Mouse (Mus musculus) forebrain, embryonic 12.5 days (tissue): ENCODE results near the gene Slc28a1. TPM values are rescaled to one million over a fixed set of nuclear protein-coding genes. Genes with fewer than 3 reads are reported as not detected.
"Not testable (repeated sequence)": the region's sequence is repeated elsewhere in the genome, so short reads cannot be mapped to it uniquely, and the experiment has no call there.

Experiments
- ATAC-seq: fragments of 200-750 bp; cut with Nextera tagmentation; 2 replicates; pipeline ENCODE4 v1.8.0; 2017; ENCODE audit warnings: moderate TSS enrichment; ENCODE audit not compliant: low FRiP score
- H3K27ac ChIP-seq: fragments of 300-500 bp; sonication (generic); 2 replicates; pipeline ENCODE4 v1.5.1; 2016; ENCODE audit warnings: mild to moderate bottlenecking
- H3K27me3 ChIP-seq: fragments of 300-500 bp; sonication (generic); 2 replicates; pipeline ENCODE4 v1.6.1; 2016; ENCODE audit warnings: mild to moderate bottlenecking
- H3K36me3 ChIP-seq: fragments of 300-500 bp; sonication (generic); replicated peaks from 2 replicates; pipeline ENCODE4 v1.6.1; 2016; ENCODE audit warnings: mild to moderate bottlenecking
- H3K4me1 ChIP-seq: fragments of 300-500 bp; sonication (generic); 2 replicates; pipeline ENCODE4 v1.6.1; 2016
- H3K4me2 ChIP-seq: fragments of 300-500 bp; sonication (generic); 2 replicates; pipeline ENCODE4 v1.6.1; 2016; ENCODE audit warnings: mild to moderate bottlenecking, moderate library complexity
- H3K4me3 ChIP-seq: fragments of 300-500 bp; sonication (generic); replicated peaks from 2 replicates; pipeline ENCODE4 v1.5.1; 2016; ENCODE audit warnings: mild to moderate bottlenecking
- H3K9ac ChIP-seq: fragments of 300-500 bp; sonication (generic); 2 replicates; pipeline ENCODE4 v1.6.1; 2016; ENCODE audit warnings: mild to moderate bottlenecking
- H3K9me3 ChIP-seq: fragments of 300-500 bp; sonication (generic); 2 replicates; pipeline ENCODE4 v1.6.1; 2016
- WGBS: fragments of 180-500 bp; shearing (Covaris S2); methylation state at CpG from one replicate; pipeline ENCODE4 v1.1.7; 2016; 5-methylcytosine and 5-hydroxymethylcytosine counted together
- polyA plus RNA-seq: library from polyadenylated mRNA; unstranded; fragments of >200 nt; fragmentation: Nextera tagmentation; extraction: Ambion mirVana; gene quantifications from 2 replicates; pipeline ENCODE4 v1.2.1, GENCODE M21; 2016

Slc28a1 gene
- polyA plus RNA-seq, 1 experiment from 2014 or later: not detected

DNA sequence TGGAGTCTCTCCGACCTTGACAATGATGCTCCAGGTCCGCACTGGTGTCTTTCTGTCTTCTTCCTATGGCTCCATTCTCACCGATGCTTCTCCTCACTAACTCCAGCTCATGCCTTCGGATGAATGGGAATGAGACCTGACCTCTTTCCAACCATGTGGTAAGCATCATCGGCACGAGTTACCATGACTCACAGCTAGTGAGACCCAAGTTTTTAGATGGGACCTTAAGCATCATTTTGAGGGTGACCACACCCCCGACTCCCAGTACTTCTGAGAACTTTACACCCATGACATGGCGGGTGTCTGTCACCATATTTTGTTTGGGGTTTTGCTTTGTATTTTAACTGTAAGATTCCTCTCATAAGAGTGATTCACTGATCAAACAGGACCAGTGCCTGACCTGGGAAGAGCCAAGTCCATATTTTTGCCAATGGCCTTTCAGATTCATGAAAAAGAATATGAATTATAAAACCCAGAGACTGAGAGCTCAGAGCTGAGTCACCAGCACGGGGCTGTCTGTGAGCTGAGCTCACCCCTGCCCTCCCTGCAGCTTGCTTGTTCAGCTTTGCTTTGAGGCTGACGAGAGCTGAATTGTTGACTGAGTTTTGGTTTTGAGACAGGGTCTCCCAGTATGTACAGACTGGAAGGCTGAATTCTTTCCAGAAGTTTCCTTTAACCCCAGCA lies 68.0 kb downstream of the Slc28a1 start:
- H3K9me3 ChIP-seq: no peaks in the 10 kb centered on the region
- no peaks in the 10 kb centered on the region for H3K36me3 ChIP-seq
- H3K27me3 ChIP-seq: no peaks in the 10 kb centered on the region
- H3K4me3 ChIP-seq: no peak overlapping the region
- ATAC-seq: no peak
- H3K9ac ChIP-seq: no peak overlapping the region
- no peaks in the 10 kb centered on the region for H3K4me1 ChIP-seq
- no peak overlapping the region for H3K4me2 ChIP-seq
- H3K27ac ChIP-seq: no peak overlapping the region
- WGBS: 91% methylated on average over 10 of the region's 10 CpGs

DNA sequence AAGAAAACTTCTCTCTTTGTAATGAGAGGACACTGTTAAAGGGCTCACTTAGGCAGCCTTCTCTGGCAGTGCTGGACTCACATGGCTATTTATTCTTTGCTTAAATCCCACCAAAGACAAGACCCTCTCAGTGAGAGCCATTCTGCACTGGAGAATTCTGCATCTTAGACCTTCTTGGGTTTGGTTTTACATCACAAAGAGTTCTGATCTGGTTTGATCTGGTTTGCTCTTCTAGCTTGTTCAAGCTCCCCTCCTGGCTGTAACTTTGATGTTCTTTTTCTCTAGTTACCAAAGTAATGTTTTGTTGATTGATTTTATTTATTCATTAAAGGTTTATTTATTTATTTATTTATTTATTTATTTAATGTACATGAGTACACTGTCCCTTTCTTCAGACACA lies 68.6 kb downstream of the Slc28a1 start:
- no peaks in the 10 kb centered on the region for H3K27me3 ChIP-seq
- no peaks in the 10 kb centered on the region for H3K9me3 ChIP-seq
- no peak overlapping the region for H3K4me2 ChIP-seq
- no peak overlapping the region for H3K9ac ChIP-seq
- no peak overlapping the region for H3K4me3 ChIP-seq
- no peak overlapping the region for H3K27ac ChIP-seq
- no peaks in the 10 kb centered on the region for H3K4me1 ChIP-seq
- H3K36me3 ChIP-seq: no peaks in the 10 kb centered on the region
- ATAC-seq: no peak

DNA sequence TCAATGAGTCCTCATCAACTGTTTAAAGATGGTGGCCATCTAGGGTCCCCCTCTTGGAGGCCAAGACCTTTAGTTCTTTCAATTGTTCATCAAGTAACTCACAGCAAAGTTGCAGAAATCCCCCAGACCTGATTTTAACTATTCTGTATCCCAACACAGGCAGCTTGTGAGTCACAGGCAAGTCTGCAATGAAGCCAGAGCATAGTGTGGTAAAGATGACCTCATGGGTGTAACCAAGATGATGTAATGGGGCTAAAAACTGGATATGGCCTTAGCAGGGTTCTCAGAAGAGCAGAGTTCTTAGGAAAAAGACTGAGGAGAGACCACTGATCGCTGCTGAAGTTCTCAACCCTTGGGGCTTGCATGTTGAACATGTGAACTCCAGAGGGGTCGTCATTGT lies 69.5 kb downstream of the Slc28a1 start:
- no peaks in the 10 kb centered on the region for H3K27me3 ChIP-seq
- no peak overlapping the region for H3K4me3 ChIP-seq
- H3K4me1 ChIP-seq: no peaks in the 10 kb centered on the region
- H3K9ac ChIP-seq: no peak overlapping the region
- no peaks in the 10 kb centered on the region for H3K36me3 ChIP-seq
- no peak overlapping the region for H3K27ac ChIP-seq
- no peaks in the 10 kb centered on the region for H3K9me3 ChIP-seq
- 92% methylated on average over 2 of the region's 2 CpGs for WGBS
- H3K4me2 ChIP-seq: no peak overlapping the region
- no peak for ATAC-seq

DNA sequence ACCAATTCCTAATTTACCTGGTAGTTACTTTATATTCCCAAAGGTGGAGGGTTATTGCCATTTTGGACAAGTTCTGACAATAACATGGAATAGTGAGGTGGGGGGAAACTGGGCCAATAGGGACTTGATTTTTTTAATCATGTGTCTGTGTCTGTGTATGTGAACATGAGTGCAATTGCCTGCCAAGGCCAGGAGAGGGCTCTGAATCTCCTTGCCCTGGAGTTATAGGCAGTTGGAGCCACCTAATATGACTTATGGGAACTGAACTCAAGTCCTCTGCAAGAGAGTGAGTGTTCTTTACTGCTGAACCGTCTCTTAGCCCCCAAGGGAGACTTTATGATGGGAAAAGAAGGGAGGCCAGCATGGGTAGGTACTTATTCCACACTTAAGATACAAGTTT lies 70.1 kb downstream of the Slc28a1 start:
- no peak overlapping the region for H3K4me3 ChIP-seq
- 90% methylated on average over 1 of the region's 1 CpGs for WGBS
- no peaks in the 10 kb centered on the region for H3K9me3 ChIP-seq
- ATAC-seq: no peak
- no peaks in the 10 kb centered on the region for H3K27me3 ChIP-seq
- no peaks in the 10 kb centered on the region for H3K4me1 ChIP-seq
- H3K27ac ChIP-seq: no peak overlapping the region
- H3K36me3 ChIP-seq: no peaks in the 10 kb centered on the region
- H3K4me2 ChIP-seq: no peak overlapping the region
- no peak overlapping the region for H3K9ac ChIP-seq

DNA sequence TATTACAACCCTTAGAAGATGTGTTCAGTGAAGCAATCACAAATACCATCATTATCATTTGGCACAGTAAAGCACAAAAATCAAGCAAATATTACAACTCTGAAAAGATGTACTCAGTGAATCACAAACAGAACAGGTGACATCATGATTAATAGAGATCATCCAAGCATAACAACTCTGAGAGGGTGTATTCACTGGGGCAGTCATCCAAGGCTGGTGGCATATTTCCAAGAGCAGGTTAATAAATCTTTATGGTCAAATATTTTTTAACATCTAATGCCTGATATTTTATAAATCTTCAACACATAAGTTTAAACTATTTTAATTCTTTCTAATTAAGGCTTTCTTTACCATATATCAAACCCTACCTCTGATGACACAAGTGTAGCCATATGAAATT lies 71.4 kb downstream of the Slc28a1 start:
- not testable (repeated sequence) for H3K27ac ChIP-seq, H3K4me1 ChIP-seq, H3K4me3 ChIP-seq, H3K36me3 ChIP-seq, H3K9ac ChIP-seq, H3K27me3 ChIP-seq, H3K9me3 ChIP-seq, ATAC-seq, H3K4me2 ChIP-seq

GRCm38 (mm10) chr7:81189180-81189579 lies 74.6 kb downstream of the Slc28a1 start:
- ATAC-seq: no peak
- 90% methylated on average over 9 of the region's 9 CpGs for WGBS

DNA sequence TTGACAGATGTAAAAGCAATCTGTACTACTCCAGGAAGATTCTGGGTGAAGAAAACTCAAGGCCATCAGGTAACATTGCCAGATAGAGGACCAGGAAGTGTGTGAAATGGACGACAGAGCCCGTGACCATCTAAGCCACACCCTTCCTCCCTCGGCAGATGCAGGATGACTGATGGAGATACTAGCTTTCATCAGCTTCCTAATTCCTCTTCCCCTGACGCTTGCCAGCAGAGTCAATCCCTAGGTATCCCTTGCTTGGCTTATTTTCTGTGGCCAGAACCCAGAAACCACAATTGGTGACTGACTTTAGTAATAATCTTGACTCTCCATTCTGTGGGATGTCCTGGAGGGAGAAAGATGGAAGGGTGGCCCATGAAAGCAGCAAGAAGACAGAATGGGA lies 80.9 kb downstream of the Slc28a1 start:
- no peak for ATAC-seq
- 77% methylated on average over 4 of the region's 4 CpGs for WGBS
- H3K4me1 ChIP-seq: peaks cover 8% of the 10 kb centered on the region

More at GRCm38 (mm10) chr7:81189180-81189579, 74.6 kb downstream of the Slc28a1 start:
- Histone ChIP-seq H3K27me3 (no peaks in the 10 kb centered on the region), H3K27ac (no peak overlapping the region), H3K4me2 (no peak overlapping the region), H3K9ac (no peak overlapping the region), H3K9me3 (no peaks in the 10 kb centered on the region), H3K4me3 (no peak overlapping the region), H3K4me1 (no peaks in the 10 kb centered on the region), H3K36me3 (no peaks in the 10 kb centered on the region)

DNA sequence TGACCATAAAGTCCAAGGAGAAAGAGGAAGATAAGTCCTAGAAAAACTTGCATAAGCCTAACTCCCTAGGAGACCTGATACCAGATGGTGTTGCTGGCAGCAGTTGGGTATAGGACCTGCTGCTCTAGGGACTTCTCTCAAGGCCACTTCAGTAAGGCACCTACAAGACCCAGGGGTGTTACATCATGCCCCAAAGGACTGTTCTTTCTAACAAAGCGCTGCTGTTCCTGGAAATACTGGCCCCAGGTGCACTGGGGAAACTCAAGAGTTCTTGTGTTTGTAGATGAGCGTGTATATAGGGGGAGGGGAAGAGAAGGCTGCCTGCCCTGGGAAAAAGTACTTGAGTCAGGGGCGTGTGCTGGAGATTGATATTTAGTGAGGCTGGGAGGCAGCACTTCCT lies 82.2 kb downstream of the Slc28a1 start:
- no peak overlapping the region for H3K4me3 ChIP-seq
- no peak overlapping the region for H3K27ac ChIP-seq
- no peak for ATAC-seq
- no peaks in the 10 kb centered on the region for H3K9me3 ChIP-seq
- H3K27me3 ChIP-seq: no peaks in the 10 kb centered on the region
- no peak overlapping the region for H3K9ac ChIP-seq
- WGBS: 85% methylated on average over 3 of the region's 3 CpGs
- no peak overlapping the region for H3K4me2 ChIP-seq
- peaks cover 8% of the 10 kb centered on the region for H3K4me1 ChIP-seq
- no peaks in the 10 kb centered on the region for H3K36me3 ChIP-seq

More for the DNA sequence above, 80.9 kb downstream of the Slc28a1 start:
- Histone ChIP-seq H3K4me3 (no peak overlapping the region), H3K9me3 (no peaks in the 10 kb centered on the region), H3K9ac (no peak overlapping the region), H3K27me3 (no peaks in the 10 kb centered on the region), H3K27ac (no peak overlapping the region), H3K36me3 (no peaks in the 10 kb centered on the region), H3K4me2 (no peak overlapping the region)

GRCm38 (mm10) chr7:81198538-81198937 lies 83.9 kb downstream of the Slc28a1 start:
- Histone ChIP-seq H3K27ac (no peak overlapping the region), H3K9me3 (no peaks in the 10 kb centered on the region), H3K27me3 (no peaks in the 10 kb centered on the region), H3K36me3 (no peaks in the 10 kb centered on the region), H3K4me2 (no peak overlapping the region), H3K4me3 (no peak overlapping the region), H3K4me1 (peaks cover 12% of the 10 kb centered on the region), H3K9ac (no peak overlapping the region)
- ATAC-seq: no peak
- 42% methylated on average over 4 of the region's 4 CpGs for WGBS

DNA sequence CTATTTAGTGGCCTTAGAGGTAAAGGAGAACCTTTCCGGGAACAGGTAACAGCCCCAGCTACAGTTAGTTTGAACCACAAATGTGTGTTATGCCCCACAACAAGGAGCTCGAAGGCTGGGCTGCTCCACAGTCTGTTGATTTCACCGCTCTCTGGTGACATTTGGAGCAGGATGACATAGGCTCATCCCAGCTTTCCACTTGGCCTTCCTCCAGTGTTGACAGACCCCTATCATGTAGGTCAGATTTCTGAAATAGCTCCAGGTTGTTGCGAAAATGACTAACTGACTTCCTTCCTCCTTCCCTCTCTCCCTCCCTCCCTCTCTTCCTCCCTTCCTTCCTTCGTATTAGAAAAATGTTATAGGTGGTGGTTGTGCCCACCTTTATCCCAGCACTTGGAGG lies 84.5 kb downstream of the Slc28a1 start:
- no peaks in the 10 kb centered on the region for H3K27me3 ChIP-seq
- WGBS: 76% methylated on average over 5 of the region's 5 CpGs
- H3K9ac ChIP-seq: no peak overlapping the region
- ATAC-seq: no peak
- H3K27ac ChIP-seq: no peak overlapping the region
- H3K36me3 ChIP-seq: no peaks in the 10 kb centered on the region
- H3K4me1 ChIP-seq: peaks cover 12% of the 10 kb centered on the region
- no peaks in the 10 kb centered on the region for H3K9me3 ChIP-seq
- no peak overlapping the region for H3K4me3 ChIP-seq
- H3K4me2 ChIP-seq: no peak overlapping the region

DNA sequence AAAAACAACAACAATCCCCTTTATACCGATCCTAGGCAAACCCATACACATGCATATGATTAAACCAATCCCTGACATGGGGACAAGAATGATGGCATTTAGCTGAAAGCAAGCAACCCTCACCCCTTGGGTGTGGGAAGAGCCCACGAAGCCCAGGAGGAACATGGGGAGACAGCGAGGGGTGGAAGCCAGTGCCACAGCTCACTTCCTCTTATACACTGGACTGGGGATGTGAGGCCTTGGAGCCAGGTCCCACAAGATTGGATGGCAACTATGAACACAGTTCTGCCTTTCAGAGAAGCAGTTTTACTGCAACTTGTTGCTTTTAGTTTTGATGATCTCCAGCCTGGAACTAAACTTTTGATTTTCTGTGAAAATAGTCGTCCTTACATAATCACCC lies 85.2 kb downstream of the Slc28a1 start:
- Histone ChIP-seq H3K4me1 (peaks cover 12% of the 10 kb centered on the region), H3K36me3 (no peaks in the 10 kb centered on the region), H3K4me2 (no peak overlapping the region), H3K9me3 (no peaks in the 10 kb centered on the region), H3K27ac (no peak overlapping the region), H3K4me3 (no peak overlapping the region), H3K9ac (no peak overlapping the region), H3K27me3 (no peaks in the 10 kb centered on the region)
- WGBS: 57% methylated on average over 4 of the region's 4 CpGs
- ATAC-seq: no peak

- no peak for ATAC-seq
- no peak overlapping the region for H3K27ac ChIP-seq
Observed at GRCm38 (mm10) chr7:81202389-81202788, 87.8 kb downstream of the Slc28a1 start.

GRCm38 (mm10) chr7:81203576-81203975 lies 89.0 kb downstream of the Slc28a1 start:
- H3K9ac ChIP-seq, H3K4me2 ChIP-seq, H3K4me3 ChIP-seq, ATAC-seq, H3K36me3 ChIP-seq, H3K9me3 ChIP-seq, H3K4me1 ChIP-seq, H3K27ac ChIP-seq, H3K27me3 ChIP-seq: not testable (repeated sequence)
- 90% methylated on average over 10 of the region's 10 CpGs for WGBS

More at GRCm38 (mm10) chr7:81202389-81202788, 87.8 kb downstream of the Slc28a1 start:
- Histone ChIP-seq H3K4me1 (peaks cover 12% of the 10 kb centered on the region), H3K4me3 (no peak overlapping the region), H3K4me2 (no peak overlapping the region), H3K36me3 (no peaks in the 10 kb centered on the region), H3K9me3 (no peaks in the 10 kb centered on the region), H3K27me3 (0 out of 2 replicates have a peak, but pooled peaks cover 3% of the 10 kb centered on the region), H3K9ac (no peak overlapping the region)
- WGBS: 78% methylated on average over 5 of the region's 5 CpGs
